Mouse (Mus musculus) thymus, postnatal 0 days (tissue): ENCODE data around the gene Cobll1. TPM values are rescaled to one million over a fixed set of nuclear protein-coding genes. Genes with fewer than 3 reads are reported as not detected.

Experiments used
- DNase-seq: peaks from one replicate; pipeline ENCODE4 v3.0.0-alpha.2; 2015; ENCODE audit warnings: low spot score
- polyA plus RNA-seq: library from polyadenylated mRNA; unstranded; fragments of >200 nt; fragmentation: Nextera tagmentation; extraction: Ambion mirVana; gene quantifications from 2 replicates; pipeline ENCODE4 v1.2.1, GENCODE M21; 2015

Gene Cobll1
- polyA plus RNA-seq, 1 experiment from 2014 or later = 4.5 TPM

DNA sequence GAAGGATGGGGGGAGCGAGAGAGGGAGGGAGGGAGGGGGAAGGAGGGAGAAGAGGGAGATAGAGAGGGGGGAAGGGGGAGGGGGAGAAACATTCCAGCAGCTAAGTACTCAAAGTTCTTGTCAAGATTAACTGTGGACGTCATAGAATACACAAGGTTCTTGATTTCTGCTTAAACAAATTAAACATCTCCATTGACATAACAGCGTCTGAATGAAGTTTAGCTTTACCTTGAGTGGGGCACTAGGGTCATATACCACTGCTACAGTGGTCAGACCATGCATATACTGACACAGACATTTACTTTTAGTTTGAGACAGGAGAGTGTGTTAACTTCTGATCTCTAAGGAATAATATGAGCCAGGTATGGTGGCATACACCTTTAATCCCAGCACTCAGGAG, 135.4 kb downstream of the Cobll1 start:
- no peak for DNase-seq

DNA sequence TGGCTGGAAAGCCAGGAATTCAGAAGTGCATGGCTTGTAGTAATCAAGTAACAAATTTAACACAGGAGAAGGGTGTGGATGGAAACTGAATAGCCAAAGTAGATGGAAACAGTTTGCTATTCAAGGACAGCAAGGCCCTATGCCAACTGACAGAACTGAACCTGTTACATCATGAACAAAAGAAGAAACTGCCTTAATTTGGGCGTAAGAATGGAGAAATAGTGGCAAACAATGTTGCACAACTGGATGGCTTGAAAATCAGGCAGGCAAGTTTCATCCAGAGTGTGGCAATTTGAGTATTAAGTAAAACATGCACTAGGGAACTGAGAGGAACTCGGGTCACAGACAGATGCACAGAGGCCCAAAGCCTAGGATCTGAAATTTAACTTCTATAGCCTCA, 137.8 kb downstream of the Cobll1 start:
- no peak for DNase-seq

DNA sequence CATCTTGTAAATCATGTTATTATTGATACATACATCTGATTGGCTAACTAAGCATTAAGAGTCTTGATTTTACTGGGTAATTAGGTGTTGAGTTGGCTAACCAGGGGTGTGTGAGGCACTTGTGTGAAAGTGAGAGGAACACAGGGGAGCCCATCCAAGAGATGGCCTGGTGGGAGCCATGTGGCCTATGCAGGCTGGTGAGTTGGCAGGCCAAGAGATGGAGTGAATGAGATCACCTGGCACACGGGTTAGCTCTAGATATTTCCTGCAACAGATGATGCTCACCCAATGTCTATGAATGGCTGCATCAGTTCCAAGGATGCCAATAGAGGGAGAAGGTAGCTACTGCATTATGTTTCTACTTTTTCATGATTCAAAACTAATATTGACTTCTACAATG, 139.2 kb downstream of the Cobll1 start:
- DNase-seq = no peak

DNA sequence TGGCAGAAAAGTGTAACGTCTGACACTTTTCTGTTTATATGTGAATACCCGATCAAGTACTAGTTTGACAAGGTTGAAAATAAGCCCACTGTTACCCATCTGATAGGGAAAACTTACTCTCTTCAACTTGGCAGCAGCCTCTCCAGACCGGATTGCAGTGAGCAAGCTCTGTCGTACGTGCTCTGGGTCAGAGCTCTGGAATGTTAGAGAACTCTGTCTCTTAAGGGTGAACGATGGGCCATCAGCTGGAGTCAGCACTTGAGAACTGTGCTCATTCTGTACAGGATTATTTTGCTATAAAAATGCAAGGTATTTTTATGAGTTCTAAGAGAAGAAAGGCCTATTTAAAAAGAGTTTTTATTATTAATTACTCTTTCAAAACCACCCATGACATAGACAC, 143.6 kb downstream of the Cobll1 start:
- no peak for DNase-seq

DNA sequence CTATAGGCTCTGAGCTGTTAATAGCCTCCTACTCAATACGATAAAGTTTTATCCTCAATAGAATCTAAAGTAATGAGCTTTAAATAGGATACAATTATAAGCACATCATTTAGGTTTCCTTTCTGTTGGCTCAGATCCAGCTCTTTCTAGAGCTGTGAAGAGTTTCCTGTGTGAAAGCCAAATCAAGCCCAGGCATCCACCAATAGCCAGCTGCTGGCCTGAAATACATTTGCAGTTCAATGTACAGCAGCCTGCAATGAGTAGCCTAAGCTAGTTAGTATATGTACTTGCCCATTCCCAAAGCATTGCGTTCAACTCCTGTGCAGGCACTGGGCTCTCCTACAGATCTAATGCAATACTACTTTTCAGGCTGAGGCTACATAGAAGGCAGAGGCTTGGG, 145.2 kb downstream of the Cobll1 start:
- DNase-seq = no peak

DNA sequence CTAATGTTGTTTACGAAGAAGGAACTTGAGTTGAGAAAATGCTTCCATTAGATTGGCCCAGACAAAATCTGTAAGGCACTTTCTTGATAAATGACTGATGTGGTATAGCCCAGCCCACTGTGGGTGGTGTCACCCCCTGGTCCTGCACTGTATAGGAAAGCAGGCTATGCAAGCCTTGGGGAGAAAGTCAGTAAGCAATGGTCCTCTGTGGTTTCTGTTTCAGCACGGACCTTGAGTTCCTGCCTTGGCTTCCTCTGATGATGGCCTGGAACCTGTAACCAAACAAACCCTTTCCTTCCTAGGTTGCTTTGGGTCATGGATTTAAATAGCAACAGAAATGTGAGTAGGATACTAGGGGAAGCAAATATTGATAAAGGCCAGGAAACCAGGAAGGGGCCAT, 148.2 kb downstream of the Cobll1 start:
- no peak for DNase-seq

DNA sequence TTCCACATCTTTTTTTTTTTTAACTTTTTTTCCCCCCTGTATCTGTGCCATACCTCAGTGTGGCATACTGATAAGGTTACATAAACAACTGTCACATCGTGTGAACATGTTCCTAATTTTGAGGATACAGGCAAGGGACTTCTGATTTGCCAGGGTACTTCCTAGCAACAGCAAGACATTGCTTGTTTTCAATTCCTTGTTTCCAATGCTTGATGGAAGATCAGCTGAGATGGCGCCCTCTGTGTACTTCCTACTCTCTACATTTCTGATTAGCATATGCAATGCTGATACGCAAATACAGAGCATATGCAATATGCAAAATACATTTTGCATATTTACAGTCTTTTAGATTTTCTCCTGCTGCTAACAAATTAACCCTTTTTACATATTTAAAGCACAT, 152.0 kb downstream of the Cobll1 start:
- DNase-seq = no peak

DNA sequence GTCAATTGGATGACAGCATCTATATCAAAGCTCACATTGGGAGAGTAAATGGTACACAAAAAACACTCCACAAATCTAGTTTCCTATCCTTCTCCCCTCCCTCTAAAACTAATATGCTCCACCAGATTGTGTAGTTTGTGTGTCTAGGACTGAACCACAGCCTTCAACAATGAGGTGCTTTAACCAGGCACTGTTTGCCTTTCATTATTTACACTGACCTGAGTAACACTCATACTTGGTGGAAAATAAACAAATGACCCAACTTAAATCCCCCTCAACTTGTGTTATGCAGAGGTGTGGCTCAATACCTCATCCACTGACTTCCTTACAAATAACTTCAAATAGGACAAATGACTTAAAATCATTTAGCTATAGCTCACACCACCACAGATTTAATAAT, 155.8 kb downstream of the Cobll1 start:
- no peak for DNase-seq

DNA sequence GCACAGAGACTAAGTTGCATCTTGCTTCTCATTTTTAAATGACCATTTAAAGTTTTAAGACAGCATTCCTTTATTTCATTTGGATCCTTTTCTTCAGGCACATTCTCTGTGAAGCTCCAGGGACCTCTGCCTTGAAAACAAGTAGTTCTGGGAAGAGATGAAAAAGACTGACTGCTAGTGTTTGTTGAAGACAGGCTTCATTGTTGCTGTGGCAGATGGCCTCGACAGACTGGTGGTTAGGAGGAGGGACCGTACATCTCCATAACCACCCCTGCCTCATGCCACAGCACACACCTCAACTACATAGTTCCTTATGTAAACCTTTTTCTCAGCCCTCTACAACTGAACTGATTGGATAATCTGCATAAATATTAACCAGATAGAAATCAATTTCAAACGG, 161.7 kb downstream of the Cobll1 start:
- no peak for DNase-seq

DNA sequence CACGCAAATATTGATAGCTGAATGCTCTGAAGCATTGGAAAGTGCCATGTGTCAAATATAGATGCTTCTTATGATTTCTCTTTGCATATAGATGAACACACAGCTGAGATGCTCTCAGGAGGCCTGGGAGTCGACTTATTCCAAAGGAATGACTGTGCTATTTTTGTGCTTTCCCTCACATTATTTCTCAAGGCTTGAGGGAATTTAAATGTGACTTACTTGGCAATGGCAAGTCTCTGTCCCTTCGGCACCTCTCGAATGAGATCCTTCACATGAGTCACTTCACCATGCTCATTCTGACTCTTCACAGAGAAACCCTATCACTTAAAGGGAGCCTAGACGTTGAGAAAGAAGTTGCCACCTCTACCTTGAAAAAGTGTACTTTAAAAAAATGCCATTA, 163.4 kb downstream of the Cobll1 start:
- no peak for DNase-seq

DNA sequence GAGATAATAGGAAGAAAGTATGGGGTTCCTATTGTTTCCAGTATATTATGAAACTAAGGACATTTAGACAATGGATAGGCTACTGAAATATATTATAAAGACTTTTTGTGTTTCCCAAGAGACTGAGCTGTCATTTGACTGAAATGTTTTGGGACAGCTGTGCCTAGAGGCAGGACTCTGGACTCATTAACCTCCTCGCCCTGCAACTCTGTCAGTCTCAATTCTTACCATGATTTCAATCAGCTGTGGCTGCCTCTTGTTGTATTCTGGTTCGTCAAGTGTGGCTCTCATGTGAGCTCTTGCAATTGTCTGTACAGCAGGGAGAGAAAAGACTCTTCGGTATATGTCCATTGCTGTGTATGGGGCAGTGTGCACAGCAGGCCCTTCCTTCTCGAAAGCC, 163.8 kb downstream of the Cobll1 start:
- DNase-seq = no peak

DNA sequence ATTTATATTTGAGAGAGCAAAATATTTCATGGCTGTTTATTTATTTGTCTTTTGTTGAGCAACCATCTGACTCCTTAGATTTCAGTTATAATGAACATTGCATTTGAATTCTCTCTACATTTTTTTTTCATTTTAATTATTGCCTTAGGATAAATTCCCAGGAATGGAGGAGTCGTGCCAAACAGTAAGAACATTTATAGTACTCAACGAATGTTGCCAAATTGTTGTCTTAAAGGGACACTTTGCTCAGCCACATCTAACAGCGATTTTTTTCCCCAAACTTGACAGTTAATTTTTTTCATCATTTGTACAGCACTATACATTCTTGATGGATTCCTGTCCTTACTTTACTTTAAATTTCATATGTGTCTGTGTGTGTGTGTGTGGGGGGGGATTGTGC, 167.0 kb downstream of the Cobll1 start:
- DNase-seq = no peak

DNA sequence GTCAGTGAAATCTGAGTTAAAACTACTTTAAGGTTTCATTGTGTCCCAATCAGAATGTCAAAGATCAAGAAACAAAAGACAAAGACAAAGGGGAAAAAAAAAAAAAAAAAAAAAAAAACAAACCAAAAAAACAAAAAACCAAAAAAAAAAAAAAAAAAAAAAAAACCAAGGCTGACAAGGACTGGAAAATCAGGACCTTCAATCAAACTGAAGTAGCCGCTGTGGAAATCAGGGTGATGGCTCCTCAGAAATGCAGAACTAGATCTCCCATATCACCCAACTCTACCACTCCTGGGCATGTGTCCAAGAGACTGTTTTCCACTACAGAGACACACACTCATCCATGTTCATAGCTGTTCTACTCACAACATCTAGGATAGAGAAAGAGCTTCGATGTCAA, 185.4 kb downstream of the Cobll1 start:
- no peak for DNase-seq

DNA sequence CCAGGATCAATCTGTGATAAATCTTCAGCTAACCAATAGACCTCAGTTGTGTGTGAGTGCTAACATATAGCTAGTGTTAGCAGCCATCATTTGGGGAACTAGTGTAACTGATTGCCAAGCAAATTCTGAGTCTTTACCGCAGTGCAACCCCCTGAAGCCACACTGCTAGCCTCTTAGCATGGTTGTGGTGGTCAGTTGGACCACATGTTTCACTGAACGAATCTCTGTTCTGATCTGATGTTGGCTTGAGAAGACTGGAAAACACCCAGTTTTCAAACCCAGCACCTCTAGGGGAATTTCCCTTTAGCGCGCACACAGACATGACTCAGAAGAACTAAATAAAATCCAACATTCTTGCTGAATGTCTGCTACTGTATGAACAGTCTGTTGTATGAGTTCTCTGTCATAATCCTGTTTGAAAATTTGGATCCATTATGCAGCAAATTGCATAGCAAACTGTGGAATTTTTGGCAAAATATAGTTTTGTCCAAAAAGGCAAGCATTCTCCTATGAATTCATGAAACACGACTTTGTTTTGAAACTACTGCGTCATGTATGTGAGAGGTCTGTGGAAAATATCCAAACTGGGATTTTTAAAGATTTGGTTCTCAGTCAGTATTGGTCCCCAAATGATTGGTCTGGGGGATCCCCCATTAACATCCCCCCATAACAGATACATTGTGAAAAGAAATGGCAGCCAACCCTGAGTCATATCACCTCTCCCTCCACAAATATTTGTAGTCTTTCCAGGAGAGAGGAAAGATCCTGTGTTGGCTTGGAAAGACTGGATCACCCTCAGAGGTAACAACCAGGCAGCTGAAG, 186.8 kb downstream of the Cobll1 start:
- no peak for DNase-seq

DNA sequence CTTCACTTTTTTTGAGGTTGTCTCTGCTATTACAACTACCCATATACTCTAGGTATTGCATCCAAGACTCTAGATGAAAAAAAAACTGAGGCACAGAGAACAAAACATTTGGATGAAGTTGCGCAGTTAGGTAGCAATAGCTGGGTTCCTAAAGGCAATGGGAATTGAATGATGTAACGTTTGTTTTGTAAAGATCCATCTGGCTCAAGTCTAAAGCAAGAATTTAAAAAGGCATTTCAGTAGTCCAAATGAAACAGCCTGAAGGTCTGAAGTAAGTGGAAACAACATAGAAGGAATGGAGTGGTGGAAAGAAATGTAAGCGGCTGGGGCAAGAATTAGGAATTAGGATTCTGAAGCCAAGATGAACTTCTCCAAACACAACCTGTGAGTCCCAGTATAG, 188.4 kb downstream of the Cobll1 start:
- DNase-seq = no peak

DNA sequence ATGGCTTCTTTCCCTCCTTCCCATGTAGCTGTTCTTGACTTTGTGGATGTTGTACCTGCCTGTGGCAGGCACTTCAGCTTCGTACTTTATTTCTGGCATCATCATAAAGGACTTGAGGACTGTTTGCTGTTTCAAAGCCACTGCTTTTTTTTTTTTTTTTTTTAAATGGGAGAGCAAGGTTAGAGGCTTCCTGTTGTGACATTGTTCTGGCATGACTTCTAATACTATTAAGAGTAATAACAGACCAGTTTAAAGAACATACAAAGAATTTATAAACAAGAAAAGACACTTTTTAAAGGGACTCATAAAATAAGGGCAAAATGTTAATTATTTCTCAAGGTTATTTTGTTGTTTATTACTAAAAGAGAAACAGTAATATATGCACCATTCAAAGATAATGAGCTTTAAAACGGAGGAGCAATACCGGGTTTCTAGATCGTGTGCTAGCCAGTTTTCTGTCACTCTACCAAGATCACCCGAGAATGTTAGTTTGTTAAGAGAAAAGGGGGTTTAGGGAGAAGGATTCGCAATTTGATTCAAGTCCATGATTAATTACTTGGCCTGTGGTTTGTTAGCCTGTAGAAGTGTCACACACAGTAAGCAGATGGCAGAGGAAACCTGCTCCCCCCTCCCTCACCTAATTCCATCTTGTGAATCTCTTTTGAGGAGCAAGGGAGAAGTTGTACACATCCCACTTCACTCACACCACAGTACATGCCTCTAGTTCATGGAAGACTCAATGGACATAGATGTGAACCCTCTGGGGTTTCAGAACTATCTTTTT, 190.8 kb downstream of the Cobll1 start:
- no peak for DNase-seq

Other genes starting within 250 kb of the Cobll1 start
- 0.87 and 1.1 TPM in 2 replicates for gene Grb14, start 214.4 kb downstream of the Cobll1 start, polyA plus RNA-seq
- gene Slc38a11, start 124.6 kb upstream of the Cobll1 start, polyA plus RNA-seq = not detected in 2 replicates